Mouse (Mus musculus) embryonic facial prominence, embryonic 11.5 days (tissue): ENCODE measurements around the gene Olfr27. TPM values are rescaled to one million over a fixed set of nuclear protein-coding genes. Genes with fewer than 3 reads are reported as not detected.

Source experiments
- ATAC-seq: fragments of 200-750 bp; cut with Nextera tagmentation; replicated peaks from 2 replicates; pipeline ENCODE4 v1.8.0; 2017; ENCODE audit warnings: low read depth; ENCODE audit not compliant: insufficient number of reproducible peaks, low FRiP score, low TSS enrichment
- DNase-seq: peaks from one replicate; pipeline ENCODE4 v3.0.0-alpha.2; 2015; ENCODE audit warnings: low spot score
- H3K27ac ChIP-seq: fragments of 300-500 bp; sonication (generic); replicated peaks from 2 replicates; pipeline ENCODE4 v1.5.1; 2014; ENCODE audit warnings: mild to moderate bottlenecking, low read depth, low read length, control low read depth
- H3K27me3 ChIP-seq: fragments of 300-500 bp; sonication (generic); 2 replicates; pipeline ENCODE4 v1.6.1; 2014; ENCODE audit warnings: mild to moderate bottlenecking, low read length, moderate library complexity, mixed read lengths; ENCODE audit not compliant: control insufficient read depth, insufficient read depth
- H3K36me3 ChIP-seq: fragments of 300-500 bp; sonication (generic); replicated peaks from 2 replicates; pipeline ENCODE4 v1.6.1; 2014; ENCODE audit warnings: low read depth, mild to moderate bottlenecking, low read length, moderate library complexity, mixed read lengths; ENCODE audit not compliant: control insufficient read depth, insufficient read depth
- H3K4me1 ChIP-seq: fragments of 300-500 bp; sonication (generic); 2 replicates; pipeline ENCODE4 v1.6.1; 2014; ENCODE audit warnings: low read length, mixed read lengths; ENCODE audit not compliant: control insufficient read depth, insufficient read depth
- H3K4me2 ChIP-seq: fragments of 300-500 bp; sonication (generic); 2 replicates; pipeline ENCODE4 v1.6.1; 2014; ENCODE audit warnings: low read depth, mild to moderate bottlenecking, control low read depth, low read length, moderate library complexity
- H3K4me3 ChIP-seq: fragments of 300-500 bp; sonication (generic); 2 replicates; pipeline ENCODE4 v1.5.1; 2014; ENCODE audit warnings: low read depth, low read length, control low read depth
- H3K9ac ChIP-seq: fragments of 300-500 bp; sonication (generic); replicated peaks from 2 replicates; pipeline ENCODE4 v1.6.1; 2014; ENCODE audit warnings: mild to moderate bottlenecking, control low read depth, low read length
- H3K9me3 ChIP-seq: fragments of 300-500 bp; sonication (generic); replicated peaks from 2 replicates; pipeline ENCODE4 v1.6.1; 2016; ENCODE audit warnings: mild to moderate bottlenecking, low read length, inconsistent platforms, mixed read lengths; ENCODE audit not compliant: control insufficient read depth
- WGBS: fragments of 180-500 bp; shearing (Covaris S2); extraction: QIAGEN DNeasy Blood & Tissue Kit; methylation state at CpG from one replicate; pipeline ENCODE4 v1.1.7; 2014; 5-methylcytosine and 5-hydroxymethylcytosine counted together
- polyA plus RNA-seq: library from polyadenylated mRNA; unstranded; fragments of >200 nt; fragmentation: Nextera tagmentation; extraction: Ambion mirVana; gene quantifications from 2 replicates; pipeline ENCODE4 v1.2.1, GENCODE M21; 2014

Olfr27 gene
- polyA plus RNA-seq: not detected in 2 replicates

GRCm38 (mm10) chr9:39127831-39128230, at the start of gene Olfr27:
Gene Olfr27 (plus strand): TSS chr9:39128131.
- Histone ChIP-seq H3K4me2 (no peak within 1 kb of the TSS), H3K27ac (no peak within 1 kb of the TSS), H3K9me3 (no peaks in the 10 kb centered on the region), H3K4me3 (no peak within 1 kb of the TSS), H3K4me1 (no peaks in the 10 kb centered on the region), H3K36me3 (no peaks in the 10 kb centered on the region), H3K9ac (no peak within 1 kb of the TSS), H3K27me3 (no peaks in the 10 kb centered on the region)
- ATAC-seq (no peak), DNase-seq (no peak)

DNA sequence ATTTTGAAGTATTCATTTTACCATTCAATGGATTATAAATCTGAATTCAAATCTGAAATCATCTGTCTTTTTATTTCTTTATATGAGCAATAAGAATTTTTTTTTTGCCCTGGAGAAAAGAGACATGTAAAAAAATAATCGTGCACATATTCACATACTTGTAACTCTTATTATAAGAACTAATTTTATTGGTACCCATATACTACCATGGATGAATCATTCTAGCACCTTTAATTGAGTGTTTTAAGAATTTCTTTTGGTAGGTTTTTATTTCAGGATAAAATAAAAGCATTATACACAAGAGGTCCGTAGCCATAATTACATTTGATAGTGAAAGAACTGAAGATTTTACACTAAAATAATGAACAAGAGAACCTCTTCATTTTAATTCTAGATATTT, 49.1 kb upstream of the Olfr27 start, which contains the start of gene Olfr938:
Olfr938 (minus strand) TSS at position 101 of the 400 bp plus-strand sequence.
- ATAC-seq: no peak
- Histone ChIP-seq H3K9me3 (no peaks in the 10 kb centered on the region), H3K4me1 (no peaks in the 10 kb centered on the region), H3K4me2 (no peak within 1 kb of the TSS), H3K27ac (no peak within 1 kb of the TSS), H3K9ac (no peak within 1 kb of the TSS), H3K36me3 (no peaks in the 10 kb centered on the region), H3K4me3 (no peak within 1 kb of the TSS), H3K27me3 (no peaks in the 10 kb centered on the region)
- 89% methylated on average over 2 of the region's 2 CpGs for WGBS
- no peak for DNase-seq

GRCm38 (mm10) chr9:39127326-39127725, 605 bp upstream of the Olfr27 start:
- Histone ChIP-seq H3K36me3 (no peaks in the 10 kb centered on the region), H3K4me2 (no peak overlapping the region), H3K9ac (no peak overlapping the region), H3K4me3 (no peak overlapping the region), H3K4me1 (no peaks in the 10 kb centered on the region), H3K9me3 (no peaks in the 10 kb centered on the region), H3K27ac (no peak overlapping the region), H3K27me3 (no peaks in the 10 kb centered on the region)
- ATAC-seq (no peak), DNase-seq (no peak)
- 88% methylated on average over 1 of the region's 1 CpGs for WGBS

DNA sequence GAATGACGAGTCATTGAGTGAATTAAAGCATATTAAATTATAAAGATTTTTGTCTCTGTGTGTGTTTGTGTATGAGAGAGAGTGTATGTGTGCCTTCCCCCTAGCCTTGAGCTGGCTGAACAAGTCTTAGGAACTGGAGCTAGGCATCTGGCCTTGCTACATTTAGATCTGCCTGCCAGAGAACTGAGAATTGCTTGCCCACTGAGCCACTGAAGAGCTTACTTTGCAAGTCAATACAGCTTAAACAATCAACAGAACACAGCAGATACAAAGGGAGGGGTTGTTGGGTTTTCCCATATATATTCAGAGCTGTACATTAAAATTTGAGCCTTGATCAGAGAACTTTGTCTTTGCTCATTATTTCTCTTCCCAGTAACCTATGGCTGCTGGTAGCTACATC, 24.5 kb downstream of the Olfr27 start:
- WGBS: 58% methylated on average over 1 of the region's 1 CpGs
- Histone ChIP-seq H3K27ac (no peak overlapping the region), H3K4me3 (no peak overlapping the region), H3K36me3 (no peaks in the 10 kb centered on the region), H3K4me1 (no peaks in the 10 kb centered on the region), H3K4me2 (no peak overlapping the region), H3K27me3 (no peaks in the 10 kb centered on the region), H3K9ac (no peak overlapping the region), H3K9me3 (no peaks in the 10 kb centered on the region)
- ATAC-seq (no peak), DNase-seq (no peak)

DNA sequence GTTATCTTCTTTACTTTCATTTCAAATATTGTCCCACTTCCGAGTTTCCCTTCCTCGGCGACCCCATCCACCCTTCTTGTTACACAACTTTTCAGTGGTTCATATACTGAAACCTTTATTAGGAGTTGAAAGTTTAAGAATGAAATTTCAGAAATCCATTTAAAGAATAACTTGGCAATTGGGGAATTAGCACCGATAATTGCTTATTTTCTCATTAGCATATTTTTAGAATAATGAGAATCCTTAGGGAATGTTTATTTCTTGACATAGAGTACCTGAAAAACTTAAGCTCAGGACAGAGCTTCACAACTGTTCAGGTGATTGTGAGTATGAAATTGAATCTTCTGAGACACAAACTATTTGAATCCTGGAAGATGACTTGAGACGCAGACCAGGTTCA, 38.1 kb downstream of the Olfr27 start, which contains the start of gene Olfr943:
Olfr943 (plus strand) TSS at position 301 of the 400 bp plus-strand sequence.
- no peaks in the 10 kb centered on the region for H3K36me3 ChIP-seq
- H3K27ac ChIP-seq: no peak within 1 kb of the TSS
- ATAC-seq (no peak), DNase-seq (no peak)
- no peak within 1 kb of the TSS for H3K9ac ChIP-seq
- no peaks in the 10 kb centered on the region for H3K4me1 ChIP-seq
- no peaks in the 10 kb centered on the region for H3K27me3 ChIP-seq
- no peak within 1 kb of the TSS for H3K4me3 ChIP-seq
- no peak within 1 kb of the TSS for H3K4me2 ChIP-seq
- H3K9me3 ChIP-seq: no peaks in the 10 kb centered on the region
- 95% methylated on average over 5 of the region's 5 CpGs for WGBS

Other genes with a start within 250 kb of the Olfr27 start
- gene Olfr930, start 198.3 kb upstream of the Olfr27 start, polyA plus RNA-seq: not detected in 2 replicates
- not detected in 2 replicates for gene Olfr933, start 155.8 kb upstream of the Olfr27 start, polyA plus RNA-seq
- gene Olfr934, start 139.8 kb upstream of the Olfr27 start, polyA plus RNA-seq: not detected in 2 replicates
- not detected in 2 replicates for gene Olfr935, start 128.4 kb upstream of the Olfr27 start, polyA plus RNA-seq
- gene Olfr146, start 104.8 kb upstream of the Olfr27 start, polyA plus RNA-seq: not detected in 2 replicates
- gene Olfr937, start 63.2 kb upstream of the Olfr27 start, polyA plus RNA-seq: not detected in 2 replicates
- gene Olfr938, start 49.2 kb upstream of the Olfr27 start, polyA plus RNA-seq: not detected in 2 replicates
- gene Olfr943, start 38.2 kb downstream of the Olfr27 start, polyA plus RNA-seq: not detected in 2 replicates
- gene Olfr944, start 73.8 kb downstream of the Olfr27 start, polyA plus RNA-seq: not detected in 2 replicates
- gene Olfr1537, start 121.9 kb downstream of the Olfr27 start, polyA plus RNA-seq: not detected in 2 replicates
- not detected in 2 replicates for gene Olfr945, start 148.7 kb downstream of the Olfr27 start, polyA plus RNA-seq
- not detected in 2 replicates for gene Olfr948, start 197.9 kb downstream of the Olfr27 start, polyA plus RNA-seq